Mouse (Mus musculus) embryonic facial prominence, embryonic 13.5 days (tissue): Measurements from ENCODE around the gene Vac14. TPM values are rescaled to one million over a fixed set of nuclear protein-coding genes. Genes with fewer than 3 reads are reported as not detected.
A peak's percentile ranks its signal among the peaks of the same experiment; 100 is the strongest.

Experiments used
- ATAC-seq: fragments of 200-750 bp; cut with Nextera tagmentation; 2 replicates; pipeline ENCODE4 v1.8.0; 2017; ENCODE audit warnings: low read depth; ENCODE audit not compliant: insufficient number of reproducible peaks, insufficient read depth, low FRiP score, low TSS enrichment
- H3K27ac ChIP-seq: fragments of 300-500 bp; sonication (generic); 2 replicates; pipeline ENCODE4 v1.5.1; 2015; ENCODE audit warnings: moderate library complexity, mild to moderate bottlenecking, inconsistent platforms
- H3K27me3 ChIP-seq: fragments of 300-500 bp; sonication (generic); 2 replicates; pipeline ENCODE4 v1.6.1; 2015; ENCODE audit warnings: mild to moderate bottlenecking, inconsistent platforms
- H3K36me3 ChIP-seq: fragments of 300-500 bp; sonication (generic); 2 replicates; pipeline ENCODE4 v1.6.1; 2015; ENCODE audit warnings: mild to moderate bottlenecking, inconsistent platforms
- H3K4me1 ChIP-seq: fragments of 300-500 bp; sonication (generic); 2 replicates; pipeline ENCODE4 v1.6.1; 2015; ENCODE audit warnings: inconsistent platforms
- H3K4me2 ChIP-seq: fragments of 300-500 bp; sonication (generic); 2 replicates; pipeline ENCODE4 v1.6.1; 2015; ENCODE audit warnings: moderate library complexity, mild to moderate bottlenecking, inconsistent platforms
- H3K4me3 ChIP-seq: fragments of 300-500 bp; sonication (generic); 2 replicates; pipeline ENCODE4 v1.5.1; 2015; ENCODE audit warnings: mild to moderate bottlenecking, inconsistent platforms
- H3K9ac ChIP-seq: fragments of 300-500 bp; sonication (generic); 2 replicates; pipeline ENCODE4 v1.6.1; 2015; ENCODE audit warnings: mild to moderate bottlenecking, inconsistent platforms
- H3K9me3 ChIP-seq: fragments of 300-500 bp; sonication (generic); 2 replicates; pipeline ENCODE4 v1.6.1; 2016; ENCODE audit warnings: inconsistent platforms
- WGBS: fragments of 180-500 bp; shearing (Covaris S2); methylation state at CpG from one replicate; pipeline ENCODE4 v1.1.7; 2015; ENCODE audit warnings: mixed read lengths; 5-methylcytosine and 5-hydroxymethylcytosine counted together
- polyA plus RNA-seq: library from polyadenylated mRNA; unstranded; fragments of >200 nt; fragmentation: Nextera tagmentation; extraction: Ambion mirVana; gene quantifications from 2 replicates; pipeline ENCODE4 v1.2.1, GENCODE M21; 2015

The Vac14 gene
- polyA plus RNA-seq, 1 experiment from 2014 or later, result 19.8 TPM

- no peak overlapping the region for H3K9ac ChIP-seq
- H3K4me3 ChIP-seq, result no peak overlapping the region
- no peaks in the 10 kb centered on the region for H3K27me3 ChIP-seq
- WGBS, result 89% methylated on average over 6 of the region's 6 CpGs
- ATAC-seq, result no peak
- peaks cover 45% of the 10 kb centered on the region for H3K36me3 ChIP-seq
- H3K27ac ChIP-seq, result no peak overlapping the region
- H3K4me2 ChIP-seq, result no peak overlapping the region
- no peaks in the 10 kb centered on the region for H3K9me3 ChIP-seq
- H3K4me1 ChIP-seq, result no peaks in the 10 kb centered on the region
Observed at GRCm38 (mm10) chr8:110649286-110649685, 30.9 kb downstream of the Vac14 start.

- Histone ChIP-seq H3K4me3 (no peak overlapping the region), H3K27ac (no peak overlapping the region), H3K27me3 (no peaks in the 10 kb centered on the region), H3K9me3 (no peaks in the 10 kb centered on the region), H3K36me3 (peaks cover 39% of the 10 kb centered on the region), H3K9ac (no peak overlapping the region), H3K4me1 (no peaks in the 10 kb centered on the region), H3K4me2 (no peak overlapping the region)
- WGBS, result 91% methylated on average over 9 of the region's 9 CpGs
- no peak for ATAC-seq
Observed at GRCm38 (mm10) chr8:110650838-110651237, 32.5 kb downstream of the Vac14 start.

GRCm38 (mm10) chr8:110651847-110652246 lies 33.5 kb downstream of the Vac14 start:
- Histone ChIP-seq H3K4me2 (no peak overlapping the region), H3K4me3 (no peak overlapping the region), H3K4me1 (no peaks in the 10 kb centered on the region), H3K9me3 (no peaks in the 10 kb centered on the region), H3K9ac (no peak overlapping the region), H3K36me3 (peaks cover 44% of the 10 kb centered on the region), H3K27me3 (no peaks in the 10 kb centered on the region), H3K27ac (no peak overlapping the region)
- WGBS, result 80% methylated on average over 4 of the region's 4 CpGs
- no peak for ATAC-seq

GRCm38 (mm10) chr8:110654075-110655060 lies 36.0 kb downstream of the Vac14 start:
- H3K27ac ChIP-seq, result no peak overlapping the region
- no peak for ATAC-seq
- WGBS, result 81% methylated on average over 9 of the region's 9 CpGs
- no peaks in the 10 kb centered on the region for H3K9me3 ChIP-seq
- H3K4me2 ChIP-seq, result no peak overlapping the region
- H3K4me3 ChIP-seq, result no peak overlapping the region
- H3K4me1 ChIP-seq, result no peaks in the 10 kb centered on the region
- H3K9ac ChIP-seq, result no peak overlapping the region
- H3K36me3 ChIP-seq, result peaks cover 56% of the 10 kb centered on the region
- H3K27me3 ChIP-seq, result no peaks in the 10 kb centered on the region

GRCm38 (mm10) chr8:110655827-110656226 lies 37.4 kb downstream of the Vac14 start:
- H3K36me3 ChIP-seq, result peaks cover 50% of the 10 kb centered on the region
- no peak for ATAC-seq

GRCm38 (mm10) chr8:110657661-110658060 lies 39.3 kb downstream of the Vac14 start:
- no peak overlapping the region for H3K4me3 ChIP-seq
- WGBS, result 95% methylated on average over 2 of the region's 2 CpGs

More at GRCm38 (mm10) chr8:110655827-110656226, 37.4 kb downstream of the Vac14 start:
- Histone ChIP-seq H3K9me3 (no peaks in the 10 kb centered on the region), H3K4me1 (no peaks in the 10 kb centered on the region), H3K4me3 (no peak overlapping the region), H3K27ac (no peak overlapping the region), H3K27me3 (no peaks in the 10 kb centered on the region), H3K9ac (no peak overlapping the region), H3K4me2 (no peak overlapping the region)
- WGBS, result 76% methylated on average over 1 of the region's 1 CpGs

GRCm38 (mm10) chr8:110660121-110660520 lies 41.7 kb downstream of the Vac14 start:
- H3K9me3 ChIP-seq, result no peaks in the 10 kb centered on the region
- H3K4me3 ChIP-seq, result no peak overlapping the region
- no peaks in the 10 kb centered on the region for H3K27me3 ChIP-seq
- no peak overlapping the region for H3K27ac ChIP-seq
- no peak overlapping the region for H3K9ac ChIP-seq
- H3K4me2 ChIP-seq, result no peak overlapping the region
- H3K36me3 ChIP-seq, result peaks cover 33% of the 10 kb centered on the region
- peaks cover 14% of the 10 kb centered on the region for H3K4me1 ChIP-seq
- no peak for ATAC-seq

More at GRCm38 (mm10) chr8:110657661-110658060, 39.3 kb downstream of the Vac14 start:
- Histone ChIP-seq H3K9ac (no peak overlapping the region), H3K4me2 (no peak overlapping the region), H3K27me3 (no peaks in the 10 kb centered on the region), H3K9me3 (no peaks in the 10 kb centered on the region), H3K4me1 (no peaks in the 10 kb centered on the region), H3K27ac (no peak overlapping the region), H3K36me3 (peaks cover 48% of the 10 kb centered on the region)
- no peak for ATAC-seq

GRCm38 (mm10) chr8:110662545-110662944 lies 44.2 kb downstream of the Vac14 start:
- Histone ChIP-seq H3K9ac (no peak overlapping the region), H3K27ac (no peak overlapping the region), H3K4me2 (no peak overlapping the region), H3K36me3 (peaks cover 21% of the 10 kb centered on the region), H3K4me1 (peaks cover 19% of the 10 kb centered on the region), H3K4me3 (no peak overlapping the region), H3K27me3 (no peaks in the 10 kb centered on the region), H3K9me3 (no peaks in the 10 kb centered on the region)
- ATAC-seq, result no peak
- 81% methylated on average over 5 of the region's 5 CpGs for WGBS

- Histone ChIP-seq H3K4me1 (peaks cover 19% of the 10 kb centered on the region), H3K9ac (no peak overlapping the region), H3K36me3 (peaks cover 15% of the 10 kb centered on the region), H3K4me2 (no peak overlapping the region), H3K27ac (no peak overlapping the region), H3K4me3 (no peak overlapping the region), H3K9me3 (no peaks in the 10 kb centered on the region), H3K27me3 (no peaks in the 10 kb centered on the region)
- WGBS, result 73% methylated on average over 6 of the region's 6 CpGs
- ATAC-seq, result no peak
Observed at GRCm38 (mm10) chr8:110663015-110663742, 44.8 kb downstream of the Vac14 start.

- peaks cover 19% of the 10 kb centered on the region for H3K4me1 ChIP-seq
- peak; percentile 53; the same call in 1 of the 2 replicates for ATAC-seq
- no peak overlapping the region for H3K4me3 ChIP-seq
- H3K9me3 ChIP-seq, result no peaks in the 10 kb centered on the region
- no peak overlapping the region for H3K4me2 ChIP-seq
- H3K27me3 ChIP-seq, result no peaks in the 10 kb centered on the region
- peak overlapping the region; percentile 76 for H3K27ac ChIP-seq
- H3K9ac ChIP-seq, result no peak overlapping the region
- peaks cover 11% of the 10 kb centered on the region for H3K36me3 ChIP-seq
- 66% methylated on average over 7 of the region's 7 CpGs for WGBS
Observed at GRCm38 (mm10) chr8:110664202-110664896, 46.0 kb downstream of the Vac14 start.

- ATAC-seq, result no peak
Observed at GRCm38 (mm10) chr8:110665000-110665399, 46.6 kb downstream of the Vac14 start.

More at GRCm38 (mm10) chr8:110665000-110665399, 46.6 kb downstream of the Vac14 start:
- no peak overlapping the region for H3K4me2 ChIP-seq
- WGBS, result 86% methylated on average over 3 of the region's 3 CpGs
- peaks cover 11% of the 10 kb centered on the region for H3K36me3 ChIP-seq
- H3K4me1 ChIP-seq, result peaks cover 20% of the 10 kb centered on the region
- peak overlapping the region; percentile 76 for H3K27ac ChIP-seq
- H3K9ac ChIP-seq, result no peak overlapping the region
- H3K4me3 ChIP-seq, result no peak overlapping the region
- H3K9me3 ChIP-seq, result no peaks in the 10 kb centered on the region
- no peaks in the 10 kb centered on the region for H3K27me3 ChIP-seq
